Comparison of ENCODE assay signal across 23 mouse cellular contexts in genomic region chr4:153928772-153929299, GRCm38 (mm10). TPM values are rescaled to one million over a fixed set of nuclear protein-coding genes. Genes with fewer than 3 reads are reported as not detected.
DNase-seq lines count a peak whose midpoint lies in the region; ATAC-seq lines count a peak whose summit lies in the region.
"Had no signal": no experiment of that assay in that cellular context is flagged by ENCODE, and none has a peak within 500 bp of the region (broad histone marks: within the 10 kb centered on the region; RNA-seq: fewer than 3 reads in every experiment).

No protein-coding gene starts in this region.

- H3K27me3 ChIP-seq in forebrain, embryonic 12.5 days, result peaks cover 16% of the 10 kb centered on the region
- no peaks in the 10 kb centered on the region for H3K27me3 ChIP-seq in forebrain, embryonic 10.5 days (ENCODE audit: poor library complexity, severe bottlenecking)
- peaks cover 72% of the 10 kb centered on the region for H3K27me3 ChIP-seq in midbrain, embryonic 13.5 days
- H3K27me3 ChIP-seq in midbrain, embryonic 16.5 days (ENCODE audit: control insufficient read depth, insufficient read depth, low read depth, low read length), result peaks cover 6% of the 10 kb centered on the region
- H3K27me3 ChIP-seq in forebrain, embryonic 15.5 days, result 0 out of 2 replicates have a peak, but pooled peaks cover 3% of the 10 kb centered on the region
- H3K27me3 ChIP-seq: embryonic facial prominence, embryonic 13.5 days; hindbrain, embryonic 12.5 days had no signal

- 46% methylated on average over 11 of the region's 11 CpGs for WGBS in forebrain, embryonic 12.5 days
- 94% methylated on average over 11 of the region's 11 CpGs for WGBS in forebrain, embryonic 10.5 days
- WGBS in midbrain, embryonic 13.5 days, result 43% methylated on average over 11 of the region's 11 CpGs
- WGBS in midbrain, embryonic 16.5 days, result 26% methylated on average over 11 of the region's 11 CpGs
- WGBS in forebrain, embryonic 15.5 days, result 27% methylated on average over 11 of the region's 11 CpGs

- no peak for DNase-seq in forebrain, embryonic 10.5 days (ENCODE audit: extremely low spot score, low spot score)
- no peak for DNase-seq in spleen, postnatal 14 days (ENCODE audit: low spot score in 2 of 2)
- no peak for DNase-seq in testis, postnatal 10 days (ENCODE audit: low spot score)
- DNase-seq: adrenal gland, postnatal 10 days; adrenal gland, postnatal 36 days; cerebellum, adult 11-12 months; cerebellum, adult 8-10 months; cerebellum, postnatal 10 days; cerebellum, postnatal 36 days; embryo, embryonic 11 days; gastrocnemius, adult 2 months; gastrocnemius, postnatal 14 days had no signal

- H3K4me1 ChIP-seq in forebrain, embryonic 12.5 days, result peaks cover 9% of the 10 kb centered on the region
- no peaks in the 10 kb centered on the region for H3K4me1 ChIP-seq in forebrain, embryonic 10.5 days
- peaks cover 28% of the 10 kb centered on the region for H3K4me1 ChIP-seq in midbrain, embryonic 13.5 days (replicated peaks)
- H3K4me1 ChIP-seq in midbrain, embryonic 16.5 days (ENCODE audit: control insufficient read depth, insufficient read depth, low read length), result peaks cover 3% of the 10 kb centered on the region; the same call in 1 of the 2 replicates
- peaks cover 25% of the 10 kb centered on the region for H3K4me1 ChIP-seq in forebrain, embryonic 15.5 days
- H3K4me1 ChIP-seq: embryonic facial prominence, embryonic 10.5 days; embryonic facial prominence, embryonic 13.5 days; hindbrain, embryonic 12.5 days; hindbrain, embryonic 15.5 days had no signal

- H3K9me3 ChIP-seq in forebrain, embryonic 12.5 days, result no peaks in the 10 kb centered on the region
- no peaks in the 10 kb centered on the region for H3K9me3 ChIP-seq in forebrain, embryonic 10.5 days
- no peaks in the 10 kb centered on the region for H3K9me3 ChIP-seq in midbrain, embryonic 13.5 days
- no peaks in the 10 kb centered on the region for H3K9me3 ChIP-seq in midbrain, embryonic 16.5 days (replicated peaks; ENCODE audit: control insufficient read depth, low read length, poor library complexity, severe bottlenecking)
- no peaks in the 10 kb centered on the region for H3K9me3 ChIP-seq in forebrain, embryonic 15.5 days
- H3K9me3 ChIP-seq: embryonic facial prominence, embryonic 10.5 days; embryonic facial prominence, embryonic 13.5 days; hindbrain, embryonic 12.5 days; hindbrain, embryonic 15.5 days had no signal

- H3K9ac ChIP-seq in forebrain, embryonic 12.5 days, result no peak overlapping the region
- H3K9ac ChIP-seq in midbrain, embryonic 13.5 days (replicated peaks), result no peak overlapping the region
- H3K9ac ChIP-seq in midbrain, embryonic 16.5 days (ENCODE audit: low read depth, low read length), result no peak overlapping the region
- no peak overlapping the region for H3K9ac ChIP-seq in forebrain, embryonic 15.5 days (replicated peaks)
- H3K9ac ChIP-seq: embryonic facial prominence, embryonic 13.5 days; hindbrain, embryonic 12.5 days; hindbrain, embryonic 15.5 days had no signal

- H3K4me2 ChIP-seq in forebrain, embryonic 12.5 days, result no peak overlapping the region; the same call in 1 of the 2 replicates
- H3K4me2 ChIP-seq in midbrain, embryonic 13.5 days (replicated peaks), result no peak overlapping the region
- no peak overlapping the region for H3K4me2 ChIP-seq in midbrain, embryonic 16.5 days (ENCODE audit: low read length)
- H3K4me2 ChIP-seq in forebrain, embryonic 15.5 days (replicated peaks), result no peak overlapping the region
- H3K4me2 ChIP-seq: embryonic facial prominence, embryonic 13.5 days; heart, embryonic 11.5 days; hindbrain, embryonic 12.5 days; hindbrain, embryonic 15.5 days had no signal

- H3K36me3 ChIP-seq in forebrain, embryonic 12.5 days (replicated peaks), result no peaks in the 10 kb centered on the region
- no peaks in the 10 kb centered on the region for H3K36me3 ChIP-seq in forebrain, embryonic 10.5 days (replicated peaks)
- H3K36me3 ChIP-seq in midbrain, embryonic 13.5 days, result no peaks in the 10 kb centered on the region
- H3K36me3 ChIP-seq in midbrain, embryonic 16.5 days (ENCODE audit: control insufficient read depth, insufficient read depth, low read length), result no peaks in the 10 kb centered on the region
- no peaks in the 10 kb centered on the region for H3K36me3 ChIP-seq in forebrain, embryonic 15.5 days
- H3K36me3 ChIP-seq: embryonic facial prominence, embryonic 10.5 days; embryonic facial prominence, embryonic 13.5 days; hindbrain, embryonic 12.5 days; hindbrain, embryonic 15.5 days had no signal

- 0 out of 2 replicates have a peak overlapping the region, but pooled peaks have one; percentile 31 for H3K27ac ChIP-seq in forebrain, embryonic 12.5 days
- no peak overlapping the region for H3K27ac ChIP-seq in forebrain, embryonic 10.5 days
- H3K27ac ChIP-seq in midbrain, embryonic 13.5 days, result no peak overlapping the region
- no peak overlapping the region for H3K27ac ChIP-seq in midbrain, embryonic 16.5 days (ENCODE audit: low read length)
- H3K27ac ChIP-seq in forebrain, embryonic 15.5 days (replicated peaks), result peak overlapping the region; percentile 11; the same call in 1 of the 2 replicates
- H3K27ac ChIP-seq: embryonic facial prominence, embryonic 10.5 days; embryonic facial prominence, embryonic 13.5 days; gastrocnemius, adult 2 months; hindbrain, embryonic 12.5 days; hindbrain, embryonic 15.5 days had no signal

- H3K4me3 ChIP-seq in forebrain, embryonic 12.5 days (replicated peaks), result no peak overlapping the region
- no peak overlapping the region for H3K4me3 ChIP-seq in forebrain, embryonic 10.5 days
- H3K4me3 ChIP-seq in midbrain, embryonic 13.5 days (replicated peaks), result no peak overlapping the region
- no peak overlapping the region for H3K4me3 ChIP-seq in midbrain, embryonic 16.5 days (ENCODE audit: low read depth, low read length)
- no peak overlapping the region for H3K4me3 ChIP-seq in forebrain, embryonic 15.5 days
- H3K4me3 ChIP-seq: embryonic facial prominence, embryonic 10.5 days; embryonic facial prominence, embryonic 13.5 days; erythroblast, embryonic 14.5 days; gastrocnemius, adult 2 months; hindbrain, embryonic 12.5 days; hindbrain, embryonic 15.5 days had no signal

- peak; percentile 23; the same call in 1 of the 2 replicates for ATAC-seq in forebrain, embryonic 12.5 days (ENCODE audit: low FRiP score)
- ATAC-seq in midbrain, embryonic 13.5 days, result peak; percentile 66
- no peak for ATAC-seq in midbrain, embryonic 16.5 days
- peak; percentile 71 for ATAC-seq in forebrain, embryonic 15.5 days (replicated peaks)
- ATAC-seq: activated CD4-positive, CD25-positive, alpha-beta regulatory T cell, adult 4 months had no signal

RNA-seq across cellular contexts. Expression of gene A430005L14Rik, which starts 28.2 kb away (rescaled TPM):
- polyA plus RNA-seq in forebrain, embryonic 12.5 days (2016; fragmentation: Nextera tagmentation; extraction: Ambion mirVana), result 91.6 and 96.0 TPM in 2 replicates
- 151 TPM in 2 replicates for polyA plus RNA-seq in forebrain, embryonic 10.5 days (2016; fragmentation: Nextera tagmentation; extraction: Ambion mirVana)
- polyA plus RNA-seq in midbrain, embryonic 13.5 days (2015; fragmentation: Nextera tagmentation; extraction: Ambion mirVana), result 68.2 and 78.9 TPM in 2 replicates
- 55.5 and 56.8 TPM in 2 replicates for polyA plus RNA-seq in midbrain, embryonic 16.5 days (2015; fragmentation: Nextera tagmentation; extraction: Ambion mirVana)
- 64.8 and 69.1 TPM in 2 replicates for polyA plus RNA-seq in forebrain, embryonic 15.5 days (2015; fragmentation: Nextera tagmentation; extraction: Ambion mirVana)

RNA-seq across cellular contexts. Expression of gene Dffb, which starts 46.1 kb away (rescaled TPM):
- 9.9 and 11.9 TPM in 2 replicates for polyA plus RNA-seq in forebrain, embryonic 12.5 days (2016; fragmentation: Nextera tagmentation; extraction: Ambion mirVana)
- polyA plus RNA-seq in forebrain, embryonic 10.5 days (2016; fragmentation: Nextera tagmentation; extraction: Ambion mirVana), result 13.5 and 14.8 TPM in 2 replicates
- 12.0 and 13.0 TPM in 2 replicates for polyA plus RNA-seq in midbrain, embryonic 13.5 days (2015; fragmentation: Nextera tagmentation; extraction: Ambion mirVana)
- polyA plus RNA-seq in midbrain, embryonic 16.5 days (2015; fragmentation: Nextera tagmentation; extraction: Ambion mirVana), result 10.3 and 11.5 TPM in 2 replicates
- polyA plus RNA-seq in forebrain, embryonic 15.5 days (2015; fragmentation: Nextera tagmentation; extraction: Ambion mirVana), result 11.8 and 12.8 TPM in 2 replicates

RNA-seq across cellular contexts. Expression of gene Cep104, which starts 46.2 kb away (rescaled TPM):
- polyA plus RNA-seq in forebrain, embryonic 12.5 days (2016; fragmentation: Nextera tagmentation; extraction: Ambion mirVana), result 21.4 and 22.5 TPM in 2 replicates
- 20.0 and 22.0 TPM in 2 replicates for polyA plus RNA-seq in forebrain, embryonic 10.5 days (2016; fragmentation: Nextera tagmentation; extraction: Ambion mirVana)
- 18.0 and 20.4 TPM in 2 replicates for polyA plus RNA-seq in midbrain, embryonic 13.5 days (2015; fragmentation: Nextera tagmentation; extraction: Ambion mirVana)
- polyA plus RNA-seq in midbrain, embryonic 16.5 days (2015; fragmentation: Nextera tagmentation; extraction: Ambion mirVana), result 16.9 and 17.6 TPM in 2 replicates
- polyA plus RNA-seq in forebrain, embryonic 15.5 days (2015; fragmentation: Nextera tagmentation; extraction: Ambion mirVana), result 20.0 and 21.7 TPM in 2 replicates

Comparison
In these comparisons a context has a peak if more than half of its experiments do, and no peak if none do; other contexts are left out.
1. H3K27ac ChIP-seq: peak in forebrain, embryonic 12.5 days (single experiment) and forebrain, embryonic 15.5 days (single experiment); none in forebrain, embryonic 10.5 days (single experiment), midbrain, embryonic 13.5 days (single experiment) and midbrain, embryonic 16.5 days (single experiment).